Mouse (Mus musculus) heart, embryonic 12.5 days (tissue): ENCODE measurements around the gene Oser1. TPM values are rescaled to one million over a fixed set of nuclear protein-coding genes. Genes with fewer than 3 reads are reported as not detected.
A peak's percentile ranks its signal among the peaks of the same experiment; 100 is the strongest.
"Not testable (repeated sequence)": the region's sequence is repeated elsewhere in the genome, so short reads cannot be mapped to it uniquely, and the experiment has no call there.

Source experiments
- ATAC-seq: fragments of 200-750 bp; cut with Nextera tagmentation; 2 replicates; pipeline ENCODE4 v1.8.0; 2017; ENCODE audit warnings: moderate TSS enrichment, moderate library complexity; ENCODE audit not compliant: insufficient number of reproducible peaks, low FRiP score
- H3K27ac ChIP-seq: fragments of 300-500 bp; sonication (generic); 2 replicates; pipeline ENCODE4 v1.5.1; 2016; ENCODE audit warnings: mild to moderate bottlenecking, moderate library complexity; ENCODE audit not compliant: poor library complexity, severe bottlenecking
- H3K27me3 ChIP-seq: fragments of 300-500 bp; sonication (generic); replicated peaks from 2 replicates; pipeline ENCODE4 v1.6.1; 2016; ENCODE audit warnings: mild to moderate bottlenecking, moderate library complexity
- H3K36me3 ChIP-seq: fragments of 300-500 bp; sonication (generic); 2 replicates; pipeline ENCODE4 v1.6.1; 2016; ENCODE audit warnings: mild to moderate bottlenecking, moderate library complexity
- H3K4me1 ChIP-seq: fragments of 300-500 bp; sonication (generic); replicated peaks from 2 replicates; pipeline ENCODE4 v1.6.1; 2016; ENCODE audit warnings: mild to moderate bottlenecking
- H3K4me2 ChIP-seq: fragments of 300-500 bp; sonication (generic); 2 replicates; pipeline ENCODE4 v1.6.1; 2016; ENCODE audit warnings: mild to moderate bottlenecking, moderate library complexity
- H3K4me3 ChIP-seq: fragments of 300-500 bp; sonication (generic); 2 replicates; pipeline ENCODE4 v1.5.1; 2016; ENCODE audit warnings: mild to moderate bottlenecking
- H3K9ac ChIP-seq: fragments of 300-500 bp; sonication (generic); 2 replicates; pipeline ENCODE4 v1.6.1; 2016; ENCODE audit warnings: mild to moderate bottlenecking, moderate library complexity
- H3K9me3 ChIP-seq: fragments of 300-500 bp; sonication (generic); replicated peaks from 2 replicates; pipeline ENCODE4 v1.6.1; 2016; ENCODE audit warnings: mild to moderate bottlenecking, moderate library complexity
- WGBS: fragments of 180-500 bp; shearing (Covaris S2); methylation state at CpG from one replicate; pipeline ENCODE4 v1.1.7; 2016; 5-methylcytosine and 5-hydroxymethylcytosine counted together
- polyA plus RNA-seq: library from polyadenylated mRNA; unstranded; fragments of >200 nt; fragmentation: Nextera tagmentation; extraction: Ambion mirVana; gene quantifications from 2 replicates; pipeline ENCODE4 v1.2.1, GENCODE M21; 2016

Gene Oser1
- polyA plus RNA-seq, 1 experiment from 2014 or later = 55.3 TPM

GRCm38 (mm10) chr2:163419346-163420045, 5.0 kb downstream of the Oser1 start:
- Histone ChIP-seq H3K27me3 (no peaks in the 10 kb centered on the region), H3K4me3 (peak overlapping the region; percentile 100), H3K27ac (peak overlapping the region; percentile 94), H3K9me3 (no peaks in the 10 kb centered on the region), H3K4me2 (peak overlapping the region; percentile 91), H3K9ac (peak overlapping the region; percentile 99), H3K36me3 (peaks cover 4% of the 10 kb centered on the region), H3K4me1 (peaks cover 30% of the 10 kb centered on the region)
- under 1% methylated on average over 71 of the region's 71 CpGs for WGBS
- ATAC-seq = peak; percentile 99

DNA sequence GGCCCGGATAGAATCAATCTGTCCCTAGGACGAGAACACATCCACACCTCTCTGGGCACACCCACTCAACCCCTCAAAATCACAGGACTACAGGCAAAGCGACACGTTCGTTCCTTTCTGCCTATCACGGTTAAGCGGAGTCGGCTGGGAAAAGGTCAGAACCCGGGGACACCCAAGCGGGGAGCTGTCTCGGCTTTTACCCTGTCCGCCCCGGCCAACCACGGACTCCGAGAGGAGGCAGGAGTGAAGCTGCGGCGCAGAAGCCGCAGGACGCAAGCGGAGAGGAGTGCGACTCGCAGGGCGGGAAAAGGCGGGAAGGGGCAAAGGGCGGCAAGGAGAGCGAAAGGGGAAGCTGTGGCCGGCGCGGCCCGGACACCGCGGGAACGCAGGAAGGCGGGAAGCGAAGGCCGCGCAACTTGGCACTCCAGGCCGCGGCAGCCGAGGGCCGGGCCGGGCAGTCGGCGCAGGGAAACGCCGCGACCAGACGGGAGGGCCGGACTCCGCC, 5.6 kb downstream of the Oser1 start:
- H3K27me3 ChIP-seq = no peaks in the 10 kb centered on the region
- H3K4me1 ChIP-seq = peaks cover 30% of the 10 kb centered on the region
- peak; percentile 71 for ATAC-seq
- H3K4me2 ChIP-seq = peak overlapping the region; percentile 91
- peak overlapping the region; percentile 99 for H3K9ac ChIP-seq
- WGBS = under 1% methylated on average over 50 of the region's 50 CpGs
- peaks cover 8% of the 10 kb centered on the region for H3K36me3 ChIP-seq
- no peaks in the 10 kb centered on the region for H3K9me3 ChIP-seq
- peak overlapping the region; percentile 94 for H3K27ac ChIP-seq
- H3K4me3 ChIP-seq = peak overlapping the region; percentile 100

- Histone ChIP-seq H3K4me2 (peak overlapping the region; percentile 91), H3K4me1 (peaks cover 30% of the 10 kb centered on the region), H3K36me3 (peaks cover 14% of the 10 kb centered on the region), H3K27ac (no peak overlapping the region), H3K9me3 (no peaks in the 10 kb centered on the region), H3K27me3 (no peaks in the 10 kb centered on the region), H3K4me3 (peak overlapping the region; percentile 100), H3K9ac (peak overlapping the region; percentile 99; the same call in 1 of the 2 replicates)
- ATAC-seq = no peak
Observed at GRCm38 (mm10) chr2:163417830-163418229, 6.7 kb downstream of the Oser1 start.

DNA sequence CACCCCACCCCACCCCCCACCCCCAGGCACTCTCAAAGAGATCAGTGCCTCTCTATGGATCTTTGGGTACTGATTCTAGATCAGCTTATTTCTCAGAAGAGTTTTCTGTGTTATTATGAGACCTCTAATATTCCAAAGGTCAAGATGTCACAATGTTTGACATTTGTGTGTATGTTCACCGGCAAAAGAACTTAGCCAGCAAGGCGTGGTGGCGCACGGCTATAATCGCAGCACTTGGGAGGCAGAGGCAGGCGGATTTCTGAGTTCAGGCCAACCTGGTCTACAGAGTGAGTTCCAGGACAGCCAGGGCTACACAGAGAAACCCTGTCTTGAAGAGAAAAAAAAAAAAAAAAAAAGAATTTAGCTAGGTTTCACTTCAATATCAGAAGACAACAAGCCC, 7.5 kb downstream of the Oser1 start:
- no peak for ATAC-seq
- peaks cover 20% of the 10 kb centered on the region for H3K36me3 ChIP-seq
- H3K9ac ChIP-seq = no peak overlapping the region
- H3K4me1 ChIP-seq = peaks cover 30% of the 10 kb centered on the region
- no peak overlapping the region for H3K27ac ChIP-seq
- no peak overlapping the region for H3K4me3 ChIP-seq
- no peaks in the 10 kb centered on the region for H3K9me3 ChIP-seq
- no peaks in the 10 kb centered on the region for H3K27me3 ChIP-seq
- WGBS = 89% methylated on average over 6 of the region's 6 CpGs
- H3K4me2 ChIP-seq = no peak overlapping the region

DNA sequence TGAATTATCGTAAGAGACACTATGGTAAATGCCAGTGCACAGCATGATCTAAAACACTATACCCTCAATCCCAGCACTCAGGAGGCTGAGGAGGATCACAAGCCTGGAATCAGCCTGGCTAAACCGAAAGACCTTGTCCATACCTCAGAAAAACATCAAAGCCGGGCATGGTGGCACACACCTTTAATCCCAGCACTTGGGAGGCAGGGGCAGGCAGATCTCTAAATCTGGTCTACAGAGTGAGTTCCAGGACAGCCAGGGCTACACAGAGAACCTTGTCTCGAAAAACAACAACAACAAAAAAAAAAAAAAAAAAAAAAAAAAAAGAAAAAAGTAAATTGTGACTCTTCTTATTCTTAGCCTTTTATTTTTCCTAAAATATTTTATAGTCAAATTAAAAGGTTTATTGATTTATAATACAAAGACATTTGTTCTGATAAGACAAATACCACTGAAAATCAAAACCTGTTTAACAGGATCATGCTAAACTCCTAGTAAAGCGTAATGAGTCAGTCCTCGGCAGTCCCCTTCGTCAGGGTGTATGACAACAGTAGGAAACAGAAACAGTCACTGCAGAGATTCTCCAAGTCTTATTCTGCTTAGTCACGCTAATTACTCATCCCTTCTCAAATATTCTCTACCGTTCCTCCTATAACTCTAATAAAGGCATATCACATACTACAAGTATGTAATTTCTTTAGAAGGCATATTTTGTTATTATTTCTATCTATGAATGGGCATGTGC, 11.5 kb downstream of the Oser1 start:
- WGBS = 91% methylated on average over 9 of the region's 9 CpGs
- no peak overlapping the region for H3K4me2 ChIP-seq
- H3K36me3 ChIP-seq = peaks cover 54% of the 10 kb centered on the region
- ATAC-seq = no peak
- no peak overlapping the region for H3K27ac ChIP-seq
- no peak overlapping the region for H3K4me3 ChIP-seq
- no peaks in the 10 kb centered on the region for H3K27me3 ChIP-seq
- H3K4me1 ChIP-seq = peaks cover 17% of the 10 kb centered on the region
- no peak overlapping the region for H3K9ac ChIP-seq
- no peaks in the 10 kb centered on the region for H3K9me3 ChIP-seq

DNA sequence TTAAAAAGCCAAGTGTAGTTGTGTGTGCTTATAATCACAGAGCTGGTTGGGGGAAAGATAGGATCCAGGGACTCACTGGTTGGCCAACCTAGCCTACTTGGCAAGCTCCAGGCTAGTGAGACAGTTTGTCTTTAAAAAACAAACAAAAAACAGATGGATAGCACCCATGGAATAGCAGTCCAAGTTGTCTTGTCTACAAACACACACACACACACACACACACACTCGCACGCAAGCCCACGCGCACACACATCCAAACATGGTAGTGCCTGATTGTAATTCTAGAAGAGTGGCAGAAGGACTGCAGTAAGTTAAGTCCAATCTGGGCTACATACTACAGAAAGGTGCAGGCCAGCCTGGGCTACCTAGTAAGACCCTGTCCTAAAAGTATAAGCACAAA, 12.1 kb downstream of the Oser1 start:
- Histone ChIP-seq H3K27me3 (no peaks in the 10 kb centered on the region), H3K27ac (no peak overlapping the region), H3K4me3 (no peak overlapping the region), H3K4me1 (peaks cover 11% of the 10 kb centered on the region), H3K4me2 (no peak overlapping the region), H3K9me3 (no peaks in the 10 kb centered on the region), H3K9ac (no peak overlapping the region), H3K36me3 (peaks cover 59% of the 10 kb centered on the region)
- 96% methylated on average over 4 of the region's 4 CpGs for WGBS
- no peak for ATAC-seq

DNA sequence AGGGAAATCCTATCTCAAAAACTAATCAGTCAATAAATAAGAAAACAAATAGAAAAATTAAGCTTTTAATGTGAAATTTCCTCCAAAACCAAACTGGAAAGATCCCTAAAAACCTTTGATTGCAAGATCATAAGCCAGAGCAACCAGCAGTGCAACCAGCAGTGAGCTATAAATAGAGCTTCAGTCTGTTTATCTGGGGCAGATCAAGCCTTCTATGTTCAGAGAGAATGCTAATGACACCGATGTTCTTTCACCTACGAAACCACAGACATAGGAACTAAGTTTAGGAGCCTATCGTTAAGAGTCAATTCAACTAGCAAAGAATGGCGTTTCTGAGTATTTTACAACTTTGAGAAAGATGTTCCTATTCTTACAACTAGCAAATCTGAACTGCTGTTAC, 12.7 kb downstream of the Oser1 start:
- 50% methylated on average over 4 of the region's 4 CpGs for WGBS

DNA sequence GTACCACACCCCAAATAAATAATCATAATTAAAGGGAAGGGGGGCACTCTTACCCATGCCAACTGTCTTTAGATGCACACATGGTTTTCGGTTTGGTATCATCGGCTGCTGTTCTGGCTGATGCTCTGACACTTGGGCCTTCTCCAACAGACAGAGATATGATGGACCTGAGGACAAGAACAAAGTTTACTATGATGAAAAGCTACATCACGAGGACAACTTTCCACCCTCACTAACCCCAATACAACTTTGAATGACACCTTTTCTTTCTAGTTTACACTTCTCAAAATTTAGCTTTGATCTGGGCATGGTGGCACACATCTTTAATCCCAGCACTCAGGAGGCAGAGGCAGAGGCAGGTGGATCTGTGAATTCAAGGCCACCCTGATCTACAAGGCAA, 13.2 kb downstream of the Oser1 start:
- H3K9ac ChIP-seq, H3K4me1 ChIP-seq, H3K4me3 ChIP-seq, ATAC-seq, H3K9me3 ChIP-seq, H3K27ac ChIP-seq, H3K27me3 ChIP-seq, H3K4me2 ChIP-seq: not testable (repeated sequence)
- peaks cover 65% of the 10 kb centered on the region for H3K36me3 ChIP-seq
- 93% methylated on average over 3 of the region's 3 CpGs for WGBS

More for the DNA sequence above, 12.7 kb downstream of the Oser1 start:
- Histone ChIP-seq H3K9me3 (no peaks in the 10 kb centered on the region), H3K4me2 (no peak overlapping the region), H3K4me1 (peaks cover 6% of the 10 kb centered on the region), H3K27me3 (no peaks in the 10 kb centered on the region), H3K9ac (no peak overlapping the region), H3K36me3 (peaks cover 64% of the 10 kb centered on the region), H3K4me3 (no peak overlapping the region), H3K27ac (no peak overlapping the region)
- ATAC-seq = no peak

GRCm38 (mm10) chr2:163410211-163410610, 14.3 kb downstream of the Oser1 start:
- Histone ChIP-seq H3K27me3 (no peaks in the 10 kb centered on the region), H3K4me2 (no peak overlapping the region), H3K27ac (no peak overlapping the region), H3K9me3 (no peaks in the 10 kb centered on the region), H3K4me1 (peaks cover 2% of the 10 kb centered on the region), H3K36me3 (peaks cover 70% of the 10 kb centered on the region), H3K4me3 (no peak overlapping the region), H3K9ac (no peak overlapping the region)
- no peak for ATAC-seq
- WGBS = 95% methylated on average over 3 of the region's 3 CpGs

DNA sequence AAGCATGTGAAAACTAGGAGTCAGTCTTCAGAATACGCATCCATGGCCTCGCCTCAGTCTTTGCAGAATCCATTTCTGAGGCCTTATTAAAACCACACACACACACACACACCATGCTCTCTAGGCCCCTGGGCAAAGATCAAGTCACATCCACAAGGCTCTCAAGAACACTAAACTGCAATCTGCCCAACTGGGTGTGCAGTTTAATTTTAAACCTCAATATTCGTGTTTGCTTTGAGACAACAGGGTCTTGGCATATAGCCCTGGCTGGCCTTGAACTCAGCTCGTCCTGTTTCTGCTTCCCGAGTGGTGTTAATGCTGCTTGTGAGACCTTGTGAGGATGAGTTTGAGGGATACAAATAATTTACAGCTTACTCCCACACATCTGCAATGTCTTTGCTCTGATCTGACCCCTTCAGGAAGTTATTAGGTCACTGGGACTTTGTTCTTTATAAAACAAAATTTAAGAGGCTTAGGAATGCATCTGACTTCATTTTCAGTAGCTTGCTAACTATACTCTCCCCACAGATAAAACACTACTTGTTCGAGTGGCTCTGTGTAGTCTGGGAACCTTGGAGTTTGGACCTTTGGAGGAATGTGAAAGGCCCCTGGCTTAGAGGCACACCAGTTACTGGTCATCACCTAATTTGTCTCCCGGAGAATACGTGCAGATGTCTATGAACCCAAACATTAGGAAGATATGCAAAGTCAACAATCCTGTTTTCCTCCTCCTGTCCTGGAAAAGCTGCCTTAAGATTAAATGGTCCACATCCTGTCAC, 20.3 kb downstream of the Oser1 start:
- Histone ChIP-seq H3K9ac (no peak overlapping the region), H3K4me2 (no peak overlapping the region), H3K4me3 (no peak overlapping the region), H3K27me3 (no peaks in the 10 kb centered on the region), H3K27ac (no peak overlapping the region), H3K9me3 (no peaks in the 10 kb centered on the region), H3K4me1 (peaks cover 8% of the 10 kb centered on the region), H3K36me3 (peaks cover 32% of the 10 kb centered on the region)
- WGBS = 65% methylated on average over 8 of the region's 8 CpGs
- ATAC-seq = no peak

DNA sequence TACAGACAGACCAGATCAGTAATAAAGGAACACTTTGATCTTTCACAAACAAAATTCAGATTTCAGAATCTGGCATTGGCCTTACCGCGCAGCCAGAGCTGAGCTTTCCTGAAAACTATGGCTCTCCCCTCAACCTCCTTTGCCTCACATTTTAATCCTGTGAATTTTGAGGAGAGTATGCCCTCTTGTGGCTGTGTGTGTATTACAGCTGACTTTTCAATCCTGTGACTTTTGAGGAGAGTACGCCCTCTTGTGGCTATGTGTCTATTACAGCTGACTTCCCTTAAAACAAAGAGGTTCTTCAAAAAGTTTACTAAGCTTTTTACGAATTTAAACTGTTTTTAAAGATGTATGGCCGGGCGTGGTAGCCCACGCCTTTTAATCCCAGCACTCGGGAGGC, 23.3 kb downstream of the Oser1 start:
- H3K27ac ChIP-seq = no peak overlapping the region
- H3K4me3 ChIP-seq = no peak overlapping the region
- no peak overlapping the region for H3K9ac ChIP-seq
- no peaks in the 10 kb centered on the region for H3K27me3 ChIP-seq
- no peak for ATAC-seq
- no peak overlapping the region for H3K4me2 ChIP-seq
- H3K36me3 ChIP-seq = peaks cover 10% of the 10 kb centered on the region
- H3K4me1 ChIP-seq = peaks cover 19% of the 10 kb centered on the region
- H3K9me3 ChIP-seq = no peaks in the 10 kb centered on the region
- WGBS = 9% methylated on average over 8 of the region's 8 CpGs
